Mouse (Mus musculus) cortical plate, adult 2 months (tissue): ENCODE measurements around the gene Pi4ka. TPM values are rescaled to one million over a fixed set of nuclear protein-coding genes. Genes with fewer than 3 reads are reported as not detected.

Experiments used
- H3K27ac ChIP-seq: fragments of 200-500 bp; 2 replicates; pipeline ENCODE4 v1.5.1; 2012; ENCODE audit warnings: low read length, control low read depth, inconsistent platforms; ENCODE audit not compliant: insufficient read depth
- H3K4me1 ChIP-seq: fragments of 200-500 bp; 2 replicates; pipeline ENCODE4 v1.6.1; 2011; ENCODE audit warnings: low read length; ENCODE audit not compliant: control insufficient read depth, insufficient read depth
- H3K4me3 ChIP-seq: fragments of 200-500 bp; 2 replicates; pipeline ENCODE4 v1.5.1; 2011; ENCODE audit warnings: mild to moderate bottlenecking, low read length, control low read depth; ENCODE audit not compliant: insufficient read depth
- CTCF ChIP-seq: fragments of 200-500 bp; IDR thresholded peaks from 2 replicates; pipeline ENCODE4 v1.5.1; 2011; ENCODE audit warnings: mild to moderate bottlenecking, control low read depth, low read length; ENCODE audit not compliant: insufficient read depth; ENCODE audit errors: extremely low read depth
- POLR2A ChIP-seq: fragments of 200-500 bp; IDR thresholded peaks from 2 replicates; pipeline ENCODE4 v1.6.1; 2011; ENCODE audit warnings: mild to moderate bottlenecking, low read length, control low read depth; ENCODE audit not compliant: insufficient read depth; ENCODE audit errors: extremely low read depth
- polyA plus RNA-seq: library from polyadenylated mRNA; depleted of rRNA; stranded (reverse); fragments of >200 nt; gene quantifications from 2 replicates; pipeline ENCODE4 v1.2.3, GENCODE M21; 2012

Pi4ka gene
- polyA plus RNA-seq, 1 experiment: 336 TPM

DNA sequence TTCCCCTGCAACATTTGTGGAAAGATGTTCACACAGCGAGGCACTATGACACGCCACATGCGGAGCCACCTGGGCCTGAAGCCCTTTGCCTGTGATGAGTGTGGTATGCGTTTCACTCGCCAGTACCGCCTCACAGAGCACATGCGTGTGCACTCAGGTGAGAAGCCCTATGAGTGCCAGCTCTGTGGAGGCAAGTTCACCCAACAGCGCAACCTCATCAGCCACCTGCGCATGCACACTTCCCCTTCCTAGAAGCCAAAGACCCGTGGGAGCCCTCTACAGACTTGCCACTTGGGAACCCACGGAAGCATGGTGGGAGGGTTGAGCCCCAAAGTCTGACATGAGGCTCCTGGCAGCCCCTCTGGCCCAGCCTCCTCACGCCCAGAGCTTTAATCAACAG lies 147.2 kb downstream of the Pi4ka start:
- no peak overlapping the region for H3K27ac ChIP-seq
- TF ChIP-seq POLR2A (no peak), CTCF (no peak)
- no peak overlapping the region for H3K4me3 ChIP-seq
- H3K4me1 ChIP-seq: no peaks in the 10 kb centered on the region

DNA sequence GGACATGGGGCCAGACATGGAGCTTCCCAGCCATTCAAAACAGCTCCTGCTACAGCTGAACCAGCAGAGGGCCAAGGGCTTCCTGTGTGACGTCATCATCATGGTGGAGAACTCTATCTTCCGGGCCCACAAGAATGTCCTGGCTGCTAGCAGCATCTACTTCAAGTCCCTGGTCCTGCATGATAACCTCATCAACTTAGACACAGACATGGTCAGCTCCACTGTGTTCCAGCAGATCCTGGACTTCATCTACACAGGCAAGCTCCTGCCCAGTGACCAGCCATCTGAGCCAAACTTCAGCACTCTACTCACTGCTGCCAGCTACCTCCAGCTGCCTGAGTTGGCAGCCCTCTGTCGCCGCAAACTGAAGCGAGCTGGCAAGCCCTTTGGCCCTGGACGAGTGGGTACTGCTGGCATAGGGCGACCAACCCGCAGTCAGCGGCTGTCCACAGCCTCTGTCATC lies 148.7 kb downstream of the Pi4ka start:
- Histone ChIP-seq H3K4me1 (no peaks in the 10 kb centered on the region), H3K4me3 (no peak overlapping the region), H3K27ac (no peak overlapping the region)
- TF ChIP-seq CTCF (no peak), POLR2A (no peak)

DNA sequence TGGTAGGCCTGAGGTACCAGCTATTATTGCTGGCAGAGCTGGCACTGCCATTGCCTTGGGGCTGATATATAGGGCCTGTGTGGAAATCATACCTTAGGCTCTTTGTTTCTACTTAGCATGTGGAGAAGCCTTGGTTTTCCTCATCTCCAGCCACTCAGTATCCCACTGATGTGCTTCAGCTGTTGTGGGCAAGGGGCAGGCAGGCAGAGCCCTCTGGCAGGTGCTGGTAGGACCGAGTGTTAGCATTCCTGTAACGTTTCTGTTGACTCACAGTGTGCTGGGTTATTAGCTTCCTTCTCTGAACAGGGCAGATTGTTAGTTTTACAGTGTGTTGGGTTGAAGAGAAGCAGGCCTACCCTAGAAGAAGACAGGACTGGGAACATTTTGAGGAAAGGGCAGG lies 150.8 kb downstream of the Pi4ka start:
- no peak overlapping the region for H3K4me3 ChIP-seq
- TF ChIP-seq CTCF (no peak), POLR2A (no peak)
- no peaks in the 10 kb centered on the region for H3K4me1 ChIP-seq
- no peak overlapping the region for H3K27ac ChIP-seq

DNA sequence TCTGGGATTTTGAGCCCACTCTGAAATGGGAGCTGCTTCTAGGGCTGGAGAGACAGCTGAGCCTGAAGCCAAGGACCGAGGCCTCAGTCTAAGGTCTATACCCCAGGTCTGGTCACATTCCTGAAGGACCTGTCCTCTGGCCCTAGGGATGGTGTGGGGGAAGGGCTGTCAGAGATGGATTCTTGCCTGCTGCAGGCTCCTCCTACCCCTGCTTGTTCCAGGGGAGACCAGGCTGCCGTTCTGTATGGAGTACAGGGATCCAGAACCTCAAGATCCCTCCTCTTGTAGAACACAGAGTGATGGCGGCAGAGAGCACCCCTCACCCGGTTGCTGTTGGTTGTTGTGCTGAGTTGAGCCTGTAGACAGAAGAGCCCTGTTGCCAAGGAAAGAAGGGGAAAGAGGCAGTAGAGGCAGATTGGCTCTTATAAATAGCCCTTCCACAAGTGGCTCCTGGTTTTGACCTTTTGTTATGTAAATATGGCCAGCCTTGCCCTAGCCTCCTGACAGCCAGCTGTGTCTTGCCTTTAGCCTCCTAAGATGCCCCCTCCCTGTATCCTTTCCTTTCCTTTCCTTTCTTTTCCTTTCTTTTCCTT lies 152.0 kb downstream of the Pi4ka start:
- Histone ChIP-seq H3K27ac (no peak overlapping the region), H3K4me3 (no peak overlapping the region), H3K4me1 (no peaks in the 10 kb centered on the region)
- TF ChIP-seq POLR2A (no peak), CTCF (no peak)

DNA sequence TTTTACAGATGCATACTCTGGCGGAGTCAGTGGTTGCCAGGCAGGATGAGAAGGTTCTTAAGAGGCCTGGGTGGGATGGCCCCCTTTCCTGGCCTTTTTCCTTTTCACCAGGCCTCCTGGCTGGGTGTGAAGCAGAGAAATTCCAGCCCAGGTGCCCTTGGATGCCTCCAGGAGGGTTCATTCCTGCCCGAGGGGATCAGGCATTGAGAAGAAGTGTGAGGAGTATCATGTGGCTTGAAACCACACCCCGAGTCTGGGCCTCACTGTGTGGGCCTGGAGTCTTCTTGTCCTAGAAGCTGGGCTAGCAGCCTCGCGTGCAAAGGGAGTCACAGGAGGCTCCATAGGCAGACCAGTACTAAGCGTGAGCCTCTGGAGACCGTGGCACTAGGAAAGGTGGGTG lies 153.3 kb downstream of the Pi4ka start:
- Histone ChIP-seq H3K4me3 (no peak overlapping the region), H3K27ac (no peak overlapping the region), H3K4me1 (no peaks in the 10 kb centered on the region)
- TF ChIP-seq POLR2A (no peak), CTCF (no peak)

DNA sequence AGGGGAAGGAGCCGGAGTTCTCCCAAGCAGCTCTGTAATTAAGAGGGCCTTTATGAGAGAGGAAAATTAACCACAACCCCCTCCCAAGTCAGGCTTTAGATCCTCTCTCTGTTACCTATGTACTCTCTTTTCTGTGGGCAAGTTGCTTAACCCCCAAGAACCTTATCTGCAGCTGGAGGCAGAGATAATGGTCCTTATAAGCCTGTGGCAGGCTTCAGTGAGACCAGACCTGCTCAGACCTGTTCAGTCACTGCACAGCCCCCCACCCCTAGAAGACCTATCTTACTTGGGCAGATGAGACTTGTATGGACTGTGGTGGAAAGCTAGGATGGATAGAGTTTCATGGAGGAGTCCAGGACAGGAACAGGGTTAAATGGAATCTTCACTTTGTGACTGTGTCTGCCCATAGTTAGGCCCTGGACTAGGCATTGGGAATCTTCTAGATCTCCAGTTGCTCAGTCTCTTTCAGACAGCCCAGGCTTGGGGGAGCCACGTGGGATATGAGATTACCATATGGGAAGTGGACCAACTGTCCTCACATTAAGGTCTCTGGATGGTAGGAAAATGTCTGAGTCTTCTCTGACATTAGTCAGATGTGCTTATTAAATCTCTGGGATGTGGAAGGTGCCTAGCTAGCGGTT lies 153.9 kb downstream of the Pi4ka start:
- TF ChIP-seq CTCF (no peak), POLR2A (no peak)
- Histone ChIP-seq H3K27ac (no peak overlapping the region), H3K4me1 (no peaks in the 10 kb centered on the region), H3K4me3 (no peak overlapping the region)

DNA sequence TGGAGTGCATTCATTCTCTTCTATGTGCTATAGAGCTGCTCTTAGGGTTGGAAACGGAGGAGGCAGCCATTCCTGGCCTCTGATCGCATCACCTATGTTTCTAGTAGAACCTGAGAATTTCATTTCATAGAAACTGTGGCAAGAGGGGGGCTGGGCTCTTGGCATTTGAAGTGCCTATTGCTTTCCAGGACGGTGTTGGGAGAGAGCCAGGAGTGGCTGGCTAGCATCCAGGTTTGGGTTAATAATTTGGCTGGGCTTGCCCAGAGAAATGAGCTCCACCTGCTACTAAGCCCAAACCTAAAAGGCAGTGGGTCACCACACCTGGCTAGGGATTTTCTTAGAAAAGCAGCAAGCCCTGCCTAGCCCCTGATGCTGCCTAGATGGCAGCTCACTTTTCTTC lies 154.6 kb downstream of the Pi4ka start:
- Histone ChIP-seq H3K27ac (no peak overlapping the region), H3K4me3 (no peak overlapping the region), H3K4me1 (no peaks in the 10 kb centered on the region)
- no peak for TF ChIP-seq CTCF
- no peak for TF ChIP-seq POLR2A

DNA sequence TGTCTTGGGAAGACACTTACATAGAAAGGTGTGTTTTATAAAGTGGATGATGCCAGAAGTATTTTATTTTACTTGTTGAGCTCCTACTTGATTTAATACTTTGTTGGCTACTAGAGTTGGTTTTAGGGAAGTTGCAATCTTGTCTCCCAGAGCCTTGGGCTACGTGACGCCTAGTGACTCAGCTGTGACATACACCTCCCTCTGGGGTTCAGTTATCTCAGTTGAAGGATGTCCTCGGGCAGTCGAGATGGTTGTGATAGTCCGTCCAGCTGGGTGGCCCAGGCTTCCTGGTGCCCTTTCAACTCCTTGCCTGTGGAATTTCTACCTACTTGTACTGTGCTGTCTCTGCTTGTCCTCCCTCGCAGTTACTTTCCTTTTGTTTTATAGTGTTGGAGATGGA lies 157.0 kb downstream of the Pi4ka start:
- no peak overlapping the region for H3K4me3 ChIP-seq
- H3K4me1 ChIP-seq: no peaks in the 10 kb centered on the region
- TF ChIP-seq POLR2A (no peak), CTCF (no peak)
- H3K27ac ChIP-seq: no peak overlapping the region

DNA sequence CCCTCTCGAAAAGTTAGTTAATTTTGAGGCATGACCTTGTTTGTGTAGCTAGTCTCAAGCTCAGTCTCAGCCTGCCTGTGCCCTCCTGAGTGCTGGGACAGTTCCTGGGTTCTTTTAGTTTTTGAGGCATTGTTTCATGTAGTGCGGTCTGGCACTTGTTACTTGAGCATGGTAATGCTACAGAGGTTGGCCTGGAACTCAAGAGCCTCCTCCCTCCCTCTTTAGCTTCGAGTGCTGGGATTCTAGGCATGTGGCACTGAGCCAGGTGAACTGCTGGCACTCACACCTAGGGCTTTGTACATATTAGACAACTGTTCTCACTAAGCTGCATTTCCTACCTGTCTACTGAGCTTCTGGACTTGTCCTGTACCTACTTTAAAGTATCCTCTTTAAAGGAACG lies 158.4 kb downstream of the Pi4ka start:
- Histone ChIP-seq H3K4me1 (no peaks in the 10 kb centered on the region), H3K4me3 (no peak overlapping the region)
- TF ChIP-seq CTCF: no peak
- no peak for TF ChIP-seq POLR2A

DNA sequence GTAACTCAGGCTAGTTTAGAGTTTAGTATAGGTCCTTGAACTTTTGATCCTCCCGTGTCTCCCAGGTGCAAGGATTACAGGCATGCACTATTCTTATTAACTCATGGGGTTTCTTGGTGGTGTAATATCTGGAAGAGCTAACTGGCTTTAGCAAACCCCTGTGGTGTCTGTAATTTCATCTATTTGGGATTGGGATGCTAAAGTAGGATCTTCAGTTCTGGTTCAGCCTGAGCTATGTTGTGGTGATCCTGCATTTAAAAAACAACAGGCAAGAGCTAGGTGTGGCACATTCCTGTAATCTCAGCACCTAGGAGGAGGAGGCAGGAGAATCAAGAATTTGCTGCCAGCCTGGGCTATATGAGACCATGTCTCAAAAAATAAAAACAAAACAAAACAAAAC lies 161.1 kb downstream of the Pi4ka start:
- peaks cover under 1% of the 10 kb centered on the region; the same call in 1 of the 2 replicates for H3K4me1 ChIP-seq
- TF ChIP-seq CTCF: no peak
- no peak for TF ChIP-seq POLR2A
- H3K27ac ChIP-seq: no peak overlapping the region
- no peak overlapping the region for H3K4me3 ChIP-seq

More for the DNA sequence above, 158.4 kb downstream of the Pi4ka start:
- H3K27ac ChIP-seq: no peak overlapping the region

DNA sequence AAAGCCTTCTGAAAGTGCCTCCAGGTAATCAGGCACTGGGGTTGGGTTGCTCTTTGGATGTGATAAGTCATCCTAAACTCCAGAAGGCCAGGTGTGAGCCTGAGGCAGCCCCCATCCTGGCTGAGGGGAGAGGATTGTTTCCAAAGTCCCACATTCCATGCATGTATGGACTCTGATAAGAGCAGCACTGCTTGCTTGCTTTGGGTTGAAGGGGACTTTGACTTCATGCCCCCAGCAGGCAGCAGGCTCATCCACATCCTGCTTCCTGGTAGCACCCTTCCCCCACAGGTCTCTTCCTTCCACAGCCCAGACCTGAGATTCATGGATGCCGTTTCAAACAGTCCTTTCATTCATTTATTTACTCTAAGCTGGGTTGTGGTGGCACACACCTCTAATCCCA lies 162.4 kb downstream of the Pi4ka start:
- Histone ChIP-seq H3K4me1 (peaks cover 2% of the 10 kb centered on the region; the same call in 1 of the 2 replicates), H3K4me3 (no peak overlapping the region), H3K27ac (no peak overlapping the region)
- TF ChIP-seq CTCF (no peak), POLR2A (no peak)
